Mouse (Mus musculus) limb, embryonic 14.5 days (tissue): ENCODE data around the gene Mogs. TPM values are rescaled to one million over a fixed set of nuclear protein-coding genes. Genes with fewer than 3 reads are reported as not detected.
A peak's percentile ranks its signal among the peaks of the same experiment; 100 is the strongest.

Experiments used
- ATAC-seq: fragments of 200-750 bp; cut with Nextera tagmentation; 2 replicates; pipeline ENCODE4 v1.8.0; 2017; ENCODE audit warnings: low read depth, moderate number of reproducible peaks, moderate TSS enrichment; ENCODE audit not compliant: low FRiP score
- DNase-seq: peaks from one replicate; pipeline ENCODE4 v3.0.0-alpha.2; 2015; ENCODE audit warnings: low spot score
- H3K27ac ChIP-seq: fragments of 300-500 bp; sonication (generic); replicated peaks from 2 replicates; pipeline ENCODE4 v1.5.1; 2014; ENCODE audit warnings: low read depth, mild to moderate bottlenecking, low read length, moderate library complexity, mixed read lengths
- H3K27me3 ChIP-seq: fragments of 300-500 bp; sonication (generic); 2 replicates; pipeline ENCODE4 v1.6.1; 2014; ENCODE audit warnings: low read length, mixed read lengths; ENCODE audit not compliant: control insufficient read depth, insufficient read depth
- H3K36me3 ChIP-seq: fragments of 300-500 bp; sonication (generic); 2 replicates; pipeline ENCODE4 v1.6.1; 2014; ENCODE audit warnings: mild to moderate bottlenecking, low read length, moderate library complexity, mixed read lengths; ENCODE audit not compliant: control insufficient read depth, insufficient read depth
- H3K4me1 ChIP-seq: fragments of 300-500 bp; sonication (generic); 2 replicates; pipeline ENCODE4 v1.6.1; 2014; ENCODE audit warnings: antibody characterized with exemption, low read length, mixed read lengths; ENCODE audit not compliant: control insufficient read depth, insufficient read depth
- H3K4me2 ChIP-seq: fragments of 300-500 bp; sonication (generic); replicated peaks from 2 replicates; pipeline ENCODE4 v1.6.1; 2014; ENCODE audit warnings: low read depth, mild to moderate bottlenecking, low read length, moderate library complexity; ENCODE audit not compliant: severe bottlenecking
- H3K4me3 ChIP-seq: fragments of 300-500 bp; sonication (generic); replicated peaks from 2 replicates; pipeline ENCODE4 v1.5.1; 2014; ENCODE audit warnings: low read length
- H3K9ac ChIP-seq: fragments of 300-500 bp; sonication (generic); 2 replicates; pipeline ENCODE4 v1.6.1; 2014; ENCODE audit warnings: mild to moderate bottlenecking, low read depth, low read length, moderate library complexity; ENCODE audit not compliant: severe bottlenecking
- H3K9me3 ChIP-seq: fragments of 300-500 bp; sonication (generic); 2 replicates; pipeline ENCODE4 v1.6.1; 2016; ENCODE audit warnings: low read length; ENCODE audit not compliant: control insufficient read depth
- POLR2A ChIP-seq: fragments of 200-500 bp; IDR thresholded peaks from 2 replicates; pipeline ENCODE4 v1.8.0; 2012; ENCODE audit warnings: inconsistent platforms, mild to moderate bottlenecking, moderate library complexity, borderline replicate concordance; ENCODE audit not compliant: insufficient read depth, insufficient read length; ENCODE audit errors: extremely low read depth
- WGBS: fragments of 180-500 bp; shearing (Covaris S2); extraction: QIAGEN DNeasy Blood & Tissue Kit; methylation state at CpG from one replicate; pipeline ENCODE4 v1.1.7; 2014; 5-methylcytosine and 5-hydroxymethylcytosine counted together
- polyA plus RNA-seq, 2 experiments: library from polyadenylated mRNA; depleted of rRNA in 1 of 2; stranded (reverse) in 1 of 2; unstranded in 1 of 2; fragments of >200 nt; fragmentation: Nextera tagmentation in 1 of 2; extraction: Ambion mirVana in 1 of 2; gene quantifications; 2 replicates each; pipeline versions ENCODE4 v1.2.1 to v1.2.3; 2012 to 2014

Gene Mogs
- polyA plus RNA-seq, 2 experiments: 50.9 to 95.2 TPM

DNA sequence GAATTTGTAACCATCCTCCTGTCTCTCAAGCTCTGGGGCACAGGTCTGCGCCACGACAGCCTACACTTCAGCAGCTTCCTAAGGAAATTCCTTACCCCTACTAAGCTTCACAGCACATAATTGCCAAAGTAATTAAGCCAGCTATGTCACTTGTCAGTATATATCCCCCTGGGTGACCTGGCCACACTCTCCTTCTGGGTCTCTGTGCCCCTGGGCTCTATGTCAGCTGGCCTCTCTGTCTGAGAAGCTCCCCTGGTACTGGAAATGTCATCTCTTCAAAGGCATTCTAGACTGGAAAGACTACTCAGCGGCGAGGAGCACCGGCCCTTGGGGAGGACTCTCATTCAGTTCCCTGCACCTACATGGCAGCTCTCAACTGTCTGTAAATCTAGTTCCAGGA lies 7.7 kb downstream of the Mogs start:
- DNase-seq (no peak), ATAC-seq (no peak)
- H3K9me3 ChIP-seq: no peaks in the 10 kb centered on the region
- peaks cover 31% of the 10 kb centered on the region for H3K4me1 ChIP-seq
- peak overlapping the region; percentile 96 for H3K4me2 ChIP-seq
- H3K27me3 ChIP-seq: no peaks in the 10 kb centered on the region
- no peak overlapping the region for H3K9ac ChIP-seq
- H3K27ac ChIP-seq: no peak overlapping the region
- peaks cover 23% of the 10 kb centered on the region for H3K36me3 ChIP-seq
- no peak for TF ChIP-seq POLR2A
- 78% methylated on average over 5 of the region's 5 CpGs for WGBS
- H3K4me3 ChIP-seq: 0 out of 2 replicates have a peak overlapping the region, but pooled peaks have one; percentile 73

DNA sequence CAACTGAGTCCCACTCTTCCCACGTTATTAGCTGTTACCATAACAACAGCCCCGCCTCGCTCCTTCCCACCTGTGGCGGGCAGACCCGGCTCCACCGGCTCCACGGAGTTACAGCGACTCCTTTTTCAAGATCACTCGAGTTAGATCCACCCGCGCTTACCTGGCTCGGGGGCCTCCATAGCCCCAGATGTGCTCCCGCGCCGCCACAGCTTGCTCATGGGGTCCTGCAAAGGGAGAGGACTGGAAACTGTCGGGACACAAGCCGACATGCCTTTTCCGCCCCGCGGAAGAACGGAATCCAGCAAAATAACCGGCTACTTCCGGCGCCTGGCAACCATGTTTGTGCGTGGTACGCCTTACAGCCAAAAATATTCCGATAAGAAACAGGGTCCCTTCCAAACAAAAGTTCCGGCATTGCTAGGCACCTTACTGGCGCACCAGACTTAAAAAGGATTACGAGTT lies 9.6 kb downstream of the Mogs start:
- peak; percentile 14; the same call in 1 of the 2 replicates for ATAC-seq
- Histone ChIP-seq H3K36me3 (0 out of 2 replicates have a peak, but pooled peaks cover 4% of the 10 kb centered on the region), H3K9ac (peak overlapping the region; percentile 59), H3K4me3 (peak overlapping the region; percentile 62), H3K27ac (peak overlapping the region; percentile 34; the same call in 1 of the 2 replicates), H3K9me3 (no peaks in the 10 kb centered on the region), H3K27me3 (no peaks in the 10 kb centered on the region), H3K4me2 (peak overlapping the region; percentile 75), H3K4me1 (peaks cover 26% of the 10 kb centered on the region)
- WGBS: under 1% methylated on average over 30 of the region's 30 CpGs
- TF ChIP-seq POLR2A: no peak
- peak; percentile 97 for DNase-seq

DNA sequence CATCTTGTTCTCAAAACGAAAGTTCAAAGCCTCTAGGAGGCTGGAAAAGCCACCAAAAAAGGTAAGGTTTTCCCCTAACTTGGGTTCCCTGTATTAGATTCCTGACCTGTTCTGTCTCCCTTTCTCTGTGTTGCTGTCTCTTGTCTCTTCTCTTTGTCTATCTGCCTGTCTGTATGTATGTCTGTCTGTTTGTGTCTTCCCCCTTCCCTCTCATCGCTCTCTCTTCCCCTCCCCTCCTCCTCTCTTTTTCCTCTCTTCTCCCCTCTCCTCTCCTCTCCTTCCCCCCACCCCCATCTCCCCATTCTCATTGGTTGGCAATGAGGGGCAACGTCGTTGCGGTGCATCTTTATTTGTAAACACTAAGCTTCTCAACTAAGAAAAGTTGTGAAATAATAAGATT lies 10.0 kb downstream of the Mogs start, which contains the start of gene Ino80b:
TSS of gene Ino80b (minus strand) at position 101 of the 400 bp plus-strand sequence.
- H3K9me3 ChIP-seq: no peaks in the 10 kb centered on the region
- no peak for DNase-seq
- H3K9ac ChIP-seq: peak within 1 kb of the TSS; percentile 59
- WGBS: 30% methylated on average over 5 of the region's 5 CpGs
- H3K4me2 ChIP-seq: peak within 1 kb of the TSS; percentile 75
- peak within 1 kb of the TSS; percentile 34; the same call in 1 of the 2 replicates for H3K27ac ChIP-seq
- no peak for TF ChIP-seq POLR2A
- 0 out of 2 replicates have a peak, but pooled peaks cover 4% of the 10 kb centered on the region for H3K36me3 ChIP-seq
- peaks cover 22% of the 10 kb centered on the region for H3K4me1 ChIP-seq
- no peak for ATAC-seq
- H3K27me3 ChIP-seq: no peaks in the 10 kb centered on the region
- H3K4me3 ChIP-seq: peak within 1 kb of the TSS; percentile 62

DNA sequence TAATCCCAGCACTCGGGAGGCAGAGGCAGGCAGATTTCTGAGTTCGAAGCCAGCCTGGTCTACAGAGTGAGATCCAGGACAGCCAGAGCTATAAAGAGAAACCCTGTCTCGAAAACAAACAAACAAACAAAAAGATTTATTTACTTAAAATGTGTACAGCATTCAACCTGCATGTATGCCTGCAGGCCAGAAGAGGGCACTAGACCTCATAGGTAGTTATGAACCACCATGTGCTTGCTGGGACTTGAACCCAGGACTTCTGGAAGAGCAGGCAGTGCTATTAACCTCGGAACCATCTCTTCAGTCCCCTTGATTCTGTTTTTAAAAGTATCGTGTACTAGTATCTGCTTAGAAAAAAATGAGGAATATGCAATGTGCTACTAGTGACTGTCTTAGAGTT lies 12.1 kb downstream of the Mogs start:
- no peak for DNase-seq
- Histone ChIP-seq H3K36me3 (0 out of 2 replicates have a peak, but pooled peaks cover 4% of the 10 kb centered on the region), H3K4me3 (no peak overlapping the region), H3K27me3 (no peaks in the 10 kb centered on the region), H3K27ac (no peak overlapping the region), H3K9ac (no peak overlapping the region), H3K4me2 (no peak overlapping the region), H3K4me1 (peaks cover 18% of the 10 kb centered on the region), H3K9me3 (no peaks in the 10 kb centered on the region)
- no peak for ATAC-seq
- 96% methylated on average over 5 of the region's 5 CpGs for WGBS
- TF ChIP-seq POLR2A: no peak

DNA sequence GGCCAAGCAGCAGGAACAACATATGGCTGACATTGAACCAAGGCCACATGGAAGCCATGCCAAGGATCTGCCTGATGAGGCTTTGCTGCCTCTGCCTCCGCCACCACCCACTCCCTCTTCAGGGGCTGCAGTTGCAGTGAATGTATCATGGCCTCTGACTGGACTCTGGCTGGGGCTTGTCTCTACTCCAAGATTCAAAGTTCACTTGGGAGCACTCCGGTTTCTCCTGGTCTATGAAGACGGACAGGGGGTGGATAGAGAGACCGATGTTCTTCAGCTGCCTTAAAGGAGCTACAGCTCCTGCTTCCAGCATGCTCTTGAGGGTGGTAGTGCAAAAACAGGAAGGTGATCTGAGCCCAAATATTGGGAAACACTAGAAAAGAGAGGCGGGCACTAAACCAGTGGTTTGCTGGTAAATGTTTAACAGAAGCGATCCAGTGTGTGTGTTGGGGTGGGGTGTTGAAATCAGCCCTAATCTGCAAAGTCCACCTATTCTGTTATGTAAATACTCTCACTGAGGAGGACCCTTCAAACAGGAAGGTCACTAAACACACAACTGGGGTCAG lies 16.3 kb downstream of the Mogs start:
- H3K9ac ChIP-seq: no peak overlapping the region
- no peak for DNase-seq

More for the DNA sequence above, 16.3 kb downstream of the Mogs start:
- WGBS: 70% methylated on average over 6 of the region's 6 CpGs
- no peak overlapping the region for H3K4me3 ChIP-seq
- H3K9me3 ChIP-seq: no peaks in the 10 kb centered on the region
- no peak overlapping the region for H3K4me2 ChIP-seq
- no peak overlapping the region for H3K27ac ChIP-seq
- ATAC-seq: no peak
- H3K4me1 ChIP-seq: peaks cover 11% of the 10 kb centered on the region
- TF ChIP-seq POLR2A: no peak
- no peaks in the 10 kb centered on the region for H3K27me3 ChIP-seq
- H3K36me3 ChIP-seq: no peaks in the 10 kb centered on the region
